Mouse (Mus musculus): ENCODE measurements around the gene Lyl1. TPM values are rescaled to one million over a fixed set of nuclear protein-coding genes. Genes with fewer than 3 reads are reported as not detected.

The Lyl1 gene
- polyA plus RNA-seq, 1 experiment from 2014 or later, result 12.0 TPM

DNA sequence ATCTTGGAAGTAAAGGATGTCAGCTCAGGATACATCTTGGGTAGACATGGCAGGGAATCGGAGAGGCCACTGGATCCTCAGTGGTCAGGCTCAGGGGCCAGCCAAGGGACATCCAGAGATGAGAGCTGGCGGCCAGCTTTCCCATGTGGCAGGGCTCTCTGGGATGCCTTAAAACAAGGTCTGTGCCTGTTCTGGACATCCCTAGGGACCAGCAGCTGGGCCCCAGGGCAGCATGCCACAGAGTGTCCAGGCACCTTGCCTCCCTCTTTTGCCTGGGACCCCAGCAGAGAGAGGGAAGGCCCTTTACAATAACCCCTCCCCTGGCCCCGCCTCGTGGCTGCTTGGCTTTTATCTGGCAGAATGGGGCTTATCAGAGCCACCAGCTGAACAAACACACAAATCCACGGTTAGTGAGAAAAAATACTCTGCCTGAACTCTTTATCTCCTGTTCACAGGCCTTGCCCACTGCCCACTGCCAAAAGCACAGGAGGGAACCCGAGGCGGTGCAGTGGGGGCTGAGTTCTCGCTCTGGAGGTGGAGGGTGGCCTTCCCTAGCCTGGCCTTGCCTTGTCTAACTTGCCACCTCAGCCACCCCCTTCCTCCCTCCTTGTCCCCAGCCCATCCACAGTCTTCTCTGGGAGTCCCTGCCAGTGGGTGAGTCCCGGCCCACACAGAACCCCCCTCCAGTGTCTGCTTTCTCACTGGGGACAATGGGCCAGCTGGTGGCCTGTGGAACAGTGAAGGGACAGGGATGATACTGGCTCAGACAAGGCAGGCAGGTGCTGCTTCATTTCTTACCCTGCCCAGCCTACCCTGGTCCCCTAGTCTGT, 29.5 kb downstream of the Lyl1 start:
- peak overlapping the region; percentile 31 for H3K9ac ChIP-seq (ENCODE audit: low read length)
- peak overlapping the region; percentile 86 for H3K27ac ChIP-seq (ENCODE audit: low read length)
- no peaks in the 10 kb centered on the region for H3K9me3 ChIP-seq (replicated peaks; ENCODE audit: control insufficient read depth, low read length)
- peak; percentile 51 for ATAC-seq (replicated peaks; ENCODE audit: extremely low read depth, insufficient read depth, low FRiP score)
- H3K4me3 ChIP-seq (ENCODE audit: low read length), result no peak overlapping the region
- H3K4me1 ChIP-seq (ENCODE audit: control insufficient read depth, insufficient read depth, low read length), result peaks cover 69% of the 10 kb centered on the region
- WGBS, result 34% methylated on average over 9 of the region's 9 CpGs
- H3K36me3 ChIP-seq (ENCODE audit: control insufficient read depth, insufficient read depth), result no peaks in the 10 kb centered on the region
- H3K4me2 ChIP-seq (ENCODE audit: low read depth, low read length), result peak overlapping the region; percentile 5; the same call in 1 of the 2 replicates
- no peaks in the 10 kb centered on the region for H3K27me3 ChIP-seq (ENCODE audit: control insufficient read depth, insufficient read depth, low read length)

DNA sequence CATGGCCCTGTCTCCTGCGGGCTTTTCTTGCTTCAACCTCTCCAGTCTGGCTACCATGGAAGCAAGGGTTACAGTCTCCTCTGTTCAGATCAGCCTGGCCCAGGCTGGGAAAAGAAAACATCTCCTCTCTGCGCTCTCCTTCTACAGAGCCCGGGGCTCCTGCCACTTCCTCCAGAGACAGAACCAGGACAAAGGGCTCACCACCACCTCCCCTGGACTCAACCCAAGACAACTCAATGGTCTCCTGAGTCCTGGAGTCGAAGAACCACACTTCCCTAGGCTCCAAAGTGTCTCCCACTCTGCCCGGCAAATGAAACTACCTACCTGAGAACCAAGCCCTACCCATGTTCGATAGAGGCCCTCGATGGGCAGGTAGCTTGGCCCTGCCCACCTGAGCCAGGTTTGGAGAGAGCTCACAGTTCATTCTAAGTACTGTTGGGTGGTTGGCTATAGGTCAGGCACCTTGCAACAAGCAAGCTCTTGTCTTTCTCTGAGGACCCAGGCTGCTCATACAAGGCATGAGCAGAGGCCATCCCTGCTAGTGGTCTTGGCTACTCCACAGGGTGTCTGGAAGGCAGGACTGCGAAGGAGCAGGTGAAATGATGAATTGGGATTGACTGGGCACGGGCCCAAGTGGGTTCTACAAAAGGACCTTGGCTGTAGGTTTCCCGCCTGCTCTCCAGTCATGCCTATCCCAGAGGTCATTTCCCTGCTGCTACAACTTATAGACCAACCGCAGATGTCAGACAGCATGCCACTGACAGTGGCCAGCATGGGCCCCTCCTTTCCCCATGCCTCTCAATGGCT, 30.3 kb downstream of the Lyl1 start:
- H3K9me3 ChIP-seq (replicated peaks; ENCODE audit: control insufficient read depth, low read length), result no peaks in the 10 kb centered on the region
- peak overlapping the region; percentile 5; the same call in 1 of the 2 replicates for H3K4me2 ChIP-seq (ENCODE audit: low read depth, low read length)
- H3K36me3 ChIP-seq (ENCODE audit: control insufficient read depth, insufficient read depth), result no peaks in the 10 kb centered on the region
- 55% methylated on average over 11 of the region's 11 CpGs for WGBS
- no peaks in the 10 kb centered on the region for H3K27me3 ChIP-seq (ENCODE audit: control insufficient read depth, insufficient read depth, low read length)
- no peak overlapping the region for H3K4me3 ChIP-seq (ENCODE audit: low read length)
- peak overlapping the region; percentile 31 for H3K9ac ChIP-seq (ENCODE audit: low read length)
- no peak for ATAC-seq (replicated peaks; ENCODE audit: extremely low read depth, insufficient read depth, low FRiP score)
- H3K4me1 ChIP-seq (ENCODE audit: control insufficient read depth, insufficient read depth, low read length), result peaks cover 71% of the 10 kb centered on the region
- H3K27ac ChIP-seq (ENCODE audit: low read length), result peak overlapping the region; percentile 86

- Histone ChIP-seq H3K4me2 (ENCODE audit: low read depth, low read length) (no peak overlapping the region), H3K27me3 (ENCODE audit: control insufficient read depth, insufficient read depth, low read length) (no peaks in the 10 kb centered on the region), H3K36me3 (ENCODE audit: control insufficient read depth, insufficient read depth) (no peaks in the 10 kb centered on the region), H3K4me3 (ENCODE audit: low read length) (no peak overlapping the region), H3K27ac (ENCODE audit: low read length) (peak overlapping the region; percentile 86; the same call in 1 of the 2 replicates), H3K4me1 (ENCODE audit: control insufficient read depth, insufficient read depth, low read length) (peaks cover 73% of the 10 kb centered on the region), H3K9ac (ENCODE audit: low read length) (peak overlapping the region; percentile 24; the same call in 1 of the 2 replicates), H3K9me3 (replicated peaks; ENCODE audit: control insufficient read depth, low read length) (no peaks in the 10 kb centered on the region)
- ATAC-seq (replicated peaks; ENCODE audit: extremely low read depth, insufficient read depth, low FRiP score), result no peak
- 47% methylated on average over 5 of the region's 5 CpGs for WGBS
Observed at GRCm38 (mm10) chr8:84732545-84732944, 31.3 kb downstream of the Lyl1 start.

- Histone ChIP-seq H3K36me3 (ENCODE audit: control insufficient read depth, insufficient read depth) (no peaks in the 10 kb centered on the region), H3K4me1 (ENCODE audit: control insufficient read depth, insufficient read depth, low read length) (peaks cover 75% of the 10 kb centered on the region), H3K27ac (ENCODE audit: low read length) (peak overlapping the region; percentile 2; the same call in 1 of the 2 replicates)
Observed at GRCm38 (mm10) chr8:84732996-84733395, 31.7 kb downstream of the Lyl1 start.

DNA sequence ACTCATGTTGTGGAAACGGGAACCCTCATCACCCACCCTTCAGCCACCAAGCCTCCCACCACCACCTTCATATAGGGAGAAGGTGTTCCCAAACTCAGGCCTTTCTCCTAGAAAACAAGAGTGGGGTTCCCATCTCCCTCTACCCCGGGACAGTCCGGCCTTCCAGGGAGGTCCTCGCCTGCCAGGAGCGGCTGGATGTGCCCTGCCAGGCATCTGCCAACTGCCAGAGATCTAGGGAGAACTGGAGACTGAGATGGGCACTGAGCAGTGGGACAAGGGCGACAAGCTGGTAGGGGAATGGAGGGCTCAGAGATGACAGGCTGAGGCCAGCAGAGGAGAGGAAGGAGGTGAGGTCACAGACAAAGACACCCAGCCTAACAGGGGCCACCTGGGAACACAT, 32.7 kb downstream of the Lyl1 start:
- H3K27ac ChIP-seq (ENCODE audit: low read length), result no peak overlapping the region
- WGBS, result 84% methylated on average over 6 of the region's 6 CpGs
- no peak overlapping the region for H3K4me3 ChIP-seq (ENCODE audit: low read length)
- no peaks in the 10 kb centered on the region for H3K36me3 ChIP-seq (ENCODE audit: control insufficient read depth, insufficient read depth)
- H3K4me2 ChIP-seq (ENCODE audit: low read depth, low read length), result no peak overlapping the region
- peaks cover 83% of the 10 kb centered on the region for H3K4me1 ChIP-seq (ENCODE audit: control insufficient read depth, insufficient read depth, low read length)
- ATAC-seq (replicated peaks; ENCODE audit: extremely low read depth, insufficient read depth, low FRiP score), result no peak
- no peak overlapping the region for H3K9ac ChIP-seq (ENCODE audit: low read length)
- H3K9me3 ChIP-seq (replicated peaks; ENCODE audit: control insufficient read depth, low read length), result no peaks in the 10 kb centered on the region
- H3K27me3 ChIP-seq (ENCODE audit: control insufficient read depth, insufficient read depth, low read length), result no peaks in the 10 kb centered on the region

More at GRCm38 (mm10) chr8:84732996-84733395, 31.7 kb downstream of the Lyl1 start:
- H3K4me2 ChIP-seq (ENCODE audit: low read depth, low read length), result no peak overlapping the region
- H3K27me3 ChIP-seq (ENCODE audit: control insufficient read depth, insufficient read depth, low read length), result no peaks in the 10 kb centered on the region
- 41% methylated on average over 6 of the region's 6 CpGs for WGBS
- no peaks in the 10 kb centered on the region for H3K9me3 ChIP-seq (replicated peaks; ENCODE audit: control insufficient read depth, low read length)
- ATAC-seq (replicated peaks; ENCODE audit: extremely low read depth, insufficient read depth, low FRiP score), result 0 out of 2 replicates have a peak, but pooled peaks have one; percentile 5
- H3K4me3 ChIP-seq (ENCODE audit: low read length), result no peak overlapping the region
- H3K9ac ChIP-seq (ENCODE audit: low read length), result peak overlapping the region; percentile 56

DNA sequence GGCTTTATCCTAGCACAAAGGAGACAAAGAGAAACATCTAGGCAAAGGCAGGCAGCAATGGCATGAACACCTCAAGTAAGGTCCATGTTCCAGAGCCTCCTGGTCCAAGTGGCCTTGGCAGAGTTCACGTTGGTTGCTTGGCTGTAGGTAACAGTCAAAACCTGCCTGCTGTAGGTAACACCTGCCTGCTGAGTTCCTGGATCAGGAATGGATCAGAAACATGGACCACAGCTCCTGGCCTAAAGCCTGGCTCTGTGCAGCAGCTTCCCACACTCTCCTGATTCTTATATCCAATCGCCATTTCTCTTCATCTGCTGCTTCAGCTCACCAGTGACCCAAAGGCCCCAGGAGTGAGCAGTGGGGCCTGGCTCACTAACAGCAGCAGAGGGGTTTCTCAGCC, 33.4 kb downstream of the Lyl1 start:
- no peak overlapping the region for H3K4me2 ChIP-seq (ENCODE audit: low read depth, low read length)
- no peak overlapping the region for H3K9ac ChIP-seq (ENCODE audit: low read length)
- H3K36me3 ChIP-seq (ENCODE audit: control insufficient read depth, insufficient read depth), result no peaks in the 10 kb centered on the region
- no peaks in the 10 kb centered on the region for H3K9me3 ChIP-seq (replicated peaks; ENCODE audit: control insufficient read depth, low read length)
- H3K4me1 ChIP-seq (ENCODE audit: control insufficient read depth, insufficient read depth, low read length), result peaks cover 85% of the 10 kb centered on the region
- no peaks in the 10 kb centered on the region for H3K27me3 ChIP-seq (ENCODE audit: control insufficient read depth, insufficient read depth, low read length)
- no peak overlapping the region for H3K27ac ChIP-seq (ENCODE audit: low read length)
- ATAC-seq (replicated peaks; ENCODE audit: extremely low read depth, insufficient read depth, low FRiP score), result no peak
- WGBS, result 87% methylated on average over 2 of the region's 2 CpGs
- no peak overlapping the region for H3K4me3 ChIP-seq (ENCODE audit: low read length)

GRCm38 (mm10) chr8:84735597-84735996, 34.3 kb downstream of the Lyl1 start:
- WGBS, result 51% methylated on average over 2 of the region's 2 CpGs
- no peaks in the 10 kb centered on the region for H3K36me3 ChIP-seq (ENCODE audit: control insufficient read depth, insufficient read depth)
- H3K27ac ChIP-seq (ENCODE audit: low read length), result peak overlapping the region; percentile 67
- H3K9ac ChIP-seq (ENCODE audit: low read length), result peak overlapping the region; percentile 67
- peaks cover 81% of the 10 kb centered on the region for H3K4me1 ChIP-seq (ENCODE audit: control insufficient read depth, insufficient read depth, low read length)
- no peak overlapping the region for H3K4me3 ChIP-seq (ENCODE audit: low read length)
- no peaks in the 10 kb centered on the region for H3K27me3 ChIP-seq (ENCODE audit: control insufficient read depth, insufficient read depth, low read length)
- no peaks in the 10 kb centered on the region for H3K9me3 ChIP-seq (replicated peaks; ENCODE audit: control insufficient read depth, low read length)
- ATAC-seq (replicated peaks; ENCODE audit: extremely low read depth, insufficient read depth, low FRiP score), result peak; percentile 57; the same call in 1 of the 2 replicates
- no peak overlapping the region for H3K4me2 ChIP-seq (ENCODE audit: low read depth, low read length)

- no peak overlapping the region for H3K4me2 ChIP-seq (ENCODE audit: low read depth, low read length)
- H3K4me1 ChIP-seq (ENCODE audit: control insufficient read depth, insufficient read depth, low read length), result peaks cover 76% of the 10 kb centered on the region
- no peak for ATAC-seq (replicated peaks; ENCODE audit: extremely low read depth, insufficient read depth, low FRiP score)
- no peaks in the 10 kb centered on the region for H3K9me3 ChIP-seq (replicated peaks; ENCODE audit: control insufficient read depth, low read length)
- no peak overlapping the region; the same call in 1 of the 2 replicates for H3K9ac ChIP-seq (ENCODE audit: low read length)
- 87% methylated on average over 4 of the region's 4 CpGs for WGBS
- no peaks in the 10 kb centered on the region for H3K27me3 ChIP-seq (ENCODE audit: control insufficient read depth, insufficient read depth, low read length)
- no peak overlapping the region for H3K4me3 ChIP-seq (ENCODE audit: low read length)
- no peak overlapping the region for H3K27ac ChIP-seq (ENCODE audit: low read length)
- no peaks in the 10 kb centered on the region for H3K36me3 ChIP-seq (ENCODE audit: control insufficient read depth, insufficient read depth)
Observed at GRCm38 (mm10) chr8:84736521-84736920, 35.3 kb downstream of the Lyl1 start.
